Mouse (Mus musculus): ENCODE measurements around the gene Sox6. TPM values are rescaled to one million over a fixed set of nuclear protein-coding genes. Genes with fewer than 3 reads are reported as not detected.

The Sox6 gene
- total and polyA plus RNA-seq, 2 experiments from 2014 or later: 33.7 to 39.8 TPM

- DNase-seq (ENCODE audit: low spot score) (no peak), ATAC-seq (no peak)
- no peaks in the 10 kb centered on the region for H3K4me1 ChIP-seq (ENCODE audit: insufficient read depth, low read length)
- H3K4me3 ChIP-seq (ENCODE audit: low read length): no peak overlapping the region
- no peak overlapping the region for H3K4me2 ChIP-seq (ENCODE audit: low read depth, low read length)
- no peak for TF ChIP-seq CTCF (IDR thresholded peaks at IDR 0.05; ENCODE audit: low read depth)
- H3K9ac ChIP-seq (replicated peaks; ENCODE audit: low read length): no peak overlapping the region
- no peaks in the 10 kb centered on the region for H3K36me3 ChIP-seq (ENCODE audit: insufficient read depth, low read length)
- H3K27me3 ChIP-seq (ENCODE audit: insufficient read depth, low read length): no peaks in the 10 kb centered on the region
- no peak overlapping the region for H3K27ac ChIP-seq
- 73% methylated on average over 3 of the region's 3 CpGs for WGBS
- H3K9me3 ChIP-seq (ENCODE audit: low read length): no peaks in the 10 kb centered on the region
Observed at GRCm38 (mm10) chr7:115952235-115952634, 86.4 kb downstream of the Sox6 start.

GRCm38 (mm10) chr7:115951689-115952088 is 86.9 kb downstream of the Sox6 start:
- DNase-seq (ENCODE audit: low spot score): no peak
- Histone ChIP-seq H3K27me3 (ENCODE audit: insufficient read depth, low read length) (no peaks in the 10 kb centered on the region), H3K36me3 (ENCODE audit: insufficient read depth, low read length) (no peaks in the 10 kb centered on the region), H3K9ac (replicated peaks; ENCODE audit: low read length) (no peak overlapping the region), H3K4me1 (ENCODE audit: insufficient read depth, low read length) (no peaks in the 10 kb centered on the region), H3K4me3 (ENCODE audit: low read length) (no peak overlapping the region), H3K27ac (no peak overlapping the region), H3K9me3 (ENCODE audit: low read length) (no peaks in the 10 kb centered on the region), H3K4me2 (ENCODE audit: low read depth, low read length) (no peak overlapping the region)
- 91% methylated on average over 4 of the region's 4 CpGs for WGBS
- no peak for ATAC-seq
- no peak for TF ChIP-seq CTCF (IDR thresholded peaks at IDR 0.05; ENCODE audit: low read depth)

- H3K9me3 ChIP-seq (ENCODE audit: low read length): no peaks in the 10 kb centered on the region
- 46% methylated on average over 2 of the region's 2 CpGs for WGBS
- no peak overlapping the region for H3K4me2 ChIP-seq (ENCODE audit: low read depth, low read length)
- no peaks in the 10 kb centered on the region for H3K27me3 ChIP-seq (ENCODE audit: insufficient read depth, low read length)
- DNase-seq (ENCODE audit: low spot score) (no peak), ATAC-seq (no peak)
- H3K9ac ChIP-seq (replicated peaks; ENCODE audit: low read length): no peak overlapping the region
- no peaks in the 10 kb centered on the region for H3K4me1 ChIP-seq (ENCODE audit: insufficient read depth, low read length)
- no peak overlapping the region for H3K4me3 ChIP-seq (ENCODE audit: low read length)
- H3K27ac ChIP-seq: no peak overlapping the region
- H3K36me3 ChIP-seq (ENCODE audit: insufficient read depth, low read length): no peaks in the 10 kb centered on the region
- TF ChIP-seq CTCF (IDR thresholded peaks at IDR 0.05; ENCODE audit: low read depth): no peak
Observed at GRCm38 (mm10) chr7:115947916-115948315, 90.7 kb downstream of the Sox6 start.

GRCm38 (mm10) chr7:115946559-115946958 is 92.0 kb downstream of the Sox6 start:
- DNase-seq (ENCODE audit: low spot score): no peak
- WGBS: 88% methylated on average over 12 of the region's 12 CpGs
- H3K27me3 ChIP-seq (ENCODE audit: insufficient read depth, low read length): no peaks in the 10 kb centered on the region
- no peaks in the 10 kb centered on the region for H3K36me3 ChIP-seq (ENCODE audit: insufficient read depth, low read length)
- H3K9ac ChIP-seq (replicated peaks; ENCODE audit: low read length): no peak overlapping the region
- H3K4me2 ChIP-seq (ENCODE audit: low read depth, low read length): no peak overlapping the region
- no peak for ATAC-seq
- no peak overlapping the region for H3K27ac ChIP-seq
- H3K4me3 ChIP-seq (ENCODE audit: low read length): no peak overlapping the region
- TF ChIP-seq CTCF (IDR thresholded peaks at IDR 0.05; ENCODE audit: low read depth): no peak
- no peaks in the 10 kb centered on the region for H3K4me1 ChIP-seq (ENCODE audit: insufficient read depth, low read length)
- H3K9me3 ChIP-seq (ENCODE audit: low read length): no peaks in the 10 kb centered on the region

- no peaks in the 10 kb centered on the region for H3K36me3 ChIP-seq (ENCODE audit: insufficient read depth, low read length)
- no peak for DNase-seq (ENCODE audit: low spot score)
- WGBS: 77% methylated on average over 4 of the region's 4 CpGs
Observed at GRCm38 (mm10) chr7:115945516-115945915, 93.1 kb downstream of the Sox6 start.

GRCm38 (mm10) chr7:115944250-115944649 is 94.3 kb downstream of the Sox6 start:
- Histone ChIP-seq H3K27ac (no peak overlapping the region), H3K9ac (replicated peaks; ENCODE audit: low read length) (no peak overlapping the region), H3K9me3 (ENCODE audit: low read length) (no peaks in the 10 kb centered on the region), H3K4me2 (ENCODE audit: low read depth, low read length) (no peak overlapping the region), H3K4me3 (ENCODE audit: low read length) (no peak overlapping the region), H3K27me3 (ENCODE audit: insufficient read depth, low read length) (no peaks in the 10 kb centered on the region), H3K4me1 (ENCODE audit: insufficient read depth, low read length) (no peaks in the 10 kb centered on the region), H3K36me3 (ENCODE audit: insufficient read depth, low read length) (no peaks in the 10 kb centered on the region)
- no peak for DNase-seq (ENCODE audit: low spot score)
- TF ChIP-seq CTCF (IDR thresholded peaks at IDR 0.05; ENCODE audit: low read depth): no peak
- WGBS: 64% methylated on average over 5 of the region's 5 CpGs
- no peak for ATAC-seq

More at GRCm38 (mm10) chr7:115945516-115945915, 93.1 kb downstream of the Sox6 start:
- ATAC-seq: no peak
- H3K9me3 ChIP-seq (ENCODE audit: low read length): no peaks in the 10 kb centered on the region
- H3K27me3 ChIP-seq (ENCODE audit: insufficient read depth, low read length): no peaks in the 10 kb centered on the region
- no peak overlapping the region for H3K27ac ChIP-seq
- no peak for TF ChIP-seq CTCF (IDR thresholded peaks at IDR 0.05; ENCODE audit: low read depth)
- H3K4me1 ChIP-seq (ENCODE audit: insufficient read depth, low read length): no peaks in the 10 kb centered on the region
- no peak overlapping the region for H3K9ac ChIP-seq (replicated peaks; ENCODE audit: low read length)
- H3K4me2 ChIP-seq (ENCODE audit: low read depth, low read length): no peak overlapping the region
- no peak overlapping the region for H3K4me3 ChIP-seq (ENCODE audit: low read length)

GRCm38 (mm10) chr7:115941766-115942165 is 96.8 kb downstream of the Sox6 start:
- Histone ChIP-seq H3K4me1 (ENCODE audit: insufficient read depth, low read length) (no peaks in the 10 kb centered on the region), H3K27ac (no peak overlapping the region), H3K27me3 (ENCODE audit: insufficient read depth, low read length) (no peaks in the 10 kb centered on the region), H3K9me3 (ENCODE audit: low read length) (no peaks in the 10 kb centered on the region), H3K36me3 (ENCODE audit: insufficient read depth, low read length) (no peaks in the 10 kb centered on the region), H3K4me2 (ENCODE audit: low read depth, low read length) (no peak overlapping the region), H3K4me3 (ENCODE audit: low read length) (no peak overlapping the region), H3K9ac (replicated peaks; ENCODE audit: low read length) (no peak overlapping the region)
- ATAC-seq: no peak
- 71% methylated on average over 6 of the region's 6 CpGs for WGBS
- no peak for TF ChIP-seq CTCF (IDR thresholded peaks at IDR 0.05; ENCODE audit: low read depth)
- DNase-seq (ENCODE audit: low spot score): no peak
